Mouse (Mus musculus): Measurements from ENCODE around the gene Dctn2. TPM values are rescaled to one million over a fixed set of nuclear protein-coding genes. Genes with fewer than 3 reads are reported as not detected.
"Not testable (repeated sequence)": the region's sequence is repeated elsewhere in the genome, so short reads cannot be mapped to it uniquely, and the experiment has no call there.

Gene Dctn2
- polyA plus RNA-seq, 1 experiment from 2014 or later: 226 TPM

DNA sequence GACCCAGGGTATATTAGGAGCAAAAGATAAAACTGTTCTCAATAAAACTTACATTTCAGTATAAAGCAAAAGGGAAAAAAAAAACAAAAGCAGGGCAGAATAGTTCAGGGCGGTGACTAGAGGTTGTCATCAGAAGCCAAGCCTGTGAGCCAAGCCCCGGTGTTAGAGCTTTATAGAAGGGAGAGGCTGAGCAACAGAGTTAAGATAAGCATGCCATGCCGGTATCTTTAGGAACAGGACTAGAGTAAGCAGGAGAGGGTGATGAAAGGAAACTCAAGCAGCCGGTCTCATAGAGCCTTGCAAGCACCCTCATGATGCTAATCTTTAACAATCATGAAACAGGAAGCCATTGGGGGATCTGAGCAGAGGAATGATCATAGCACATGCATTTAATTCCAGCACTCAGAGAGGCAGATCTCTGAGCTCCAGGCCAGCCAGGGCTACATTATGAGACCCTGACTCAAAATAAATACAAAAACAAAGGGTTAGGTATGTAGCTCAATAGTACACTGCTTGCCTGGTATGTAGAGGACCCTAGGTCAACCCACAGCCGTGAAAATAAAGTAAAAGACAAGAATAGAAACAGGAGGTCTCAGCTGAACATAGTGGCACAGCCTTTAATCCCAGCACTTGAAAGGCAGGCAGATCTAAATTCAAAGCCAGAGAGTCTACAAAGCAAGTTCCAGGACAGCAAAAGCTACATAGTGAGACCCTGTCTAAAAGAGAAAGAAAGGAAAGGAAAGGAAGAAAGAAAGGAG, 25.9 kb downstream of the Dctn2 start:
- peak overlapping the region; percentile 66 for H3K9ac ChIP-seq
- peak overlapping the region; percentile 98; the same call in 1 of the 2 replicates for H3K27ac ChIP-seq
- peaks cover 40% of the 10 kb centered on the region for H3K4me1 ChIP-seq
- no peaks in the 10 kb centered on the region for H3K27me3 ChIP-seq
- ATAC-seq (ENCODE audit: low FRiP score): no peak
- peak overlapping the region; percentile 75 for H3K4me3 ChIP-seq (replicated peaks)
- H3K9me3 ChIP-seq: no peaks in the 10 kb centered on the region
- H3K4me2 ChIP-seq: peak overlapping the region; percentile 86
- peaks cover 44% of the 10 kb centered on the region for H3K36me3 ChIP-seq (replicated peaks)
- WGBS: 53% methylated on average over 5 of the region's 5 CpGs

DNA sequence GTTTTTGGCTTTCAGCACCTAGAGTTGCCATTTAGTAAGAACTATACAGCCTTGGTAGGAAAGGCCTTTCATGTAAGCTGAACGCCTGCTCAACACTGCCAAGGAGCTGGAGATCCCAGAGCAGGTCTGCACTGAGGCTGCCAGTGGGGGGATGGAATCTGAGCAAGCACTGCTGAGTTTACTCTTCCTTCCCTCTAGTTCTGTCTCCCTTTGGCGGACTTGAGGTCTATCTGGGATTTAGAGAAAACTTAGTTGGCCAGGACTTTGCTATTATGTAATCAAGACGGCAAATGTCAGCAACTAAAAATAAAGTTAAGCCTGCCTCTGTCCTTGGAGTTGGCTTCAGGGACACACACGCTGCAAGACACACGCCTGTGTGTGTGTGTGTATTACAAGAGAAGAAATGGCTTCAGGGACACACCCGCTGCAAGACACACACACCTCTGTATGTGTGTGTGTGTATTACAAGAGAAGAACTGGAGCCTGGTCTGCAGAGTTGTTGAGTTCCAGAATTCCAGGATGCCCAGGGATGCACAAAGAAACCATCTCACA, 26.9 kb downstream of the Dctn2 start:
- H3K27ac ChIP-seq: no peak overlapping the region
- no peaks in the 10 kb centered on the region for H3K27me3 ChIP-seq
- H3K4me1 ChIP-seq: peaks cover 30% of the 10 kb centered on the region
- ATAC-seq (ENCODE audit: low FRiP score): no peak
- 90% methylated on average over 6 of the region's 6 CpGs for WGBS
- no peak overlapping the region for H3K9ac ChIP-seq
- H3K4me3 ChIP-seq (replicated peaks): no peak overlapping the region
- no peak overlapping the region for H3K4me2 ChIP-seq
- no peaks in the 10 kb centered on the region for H3K9me3 ChIP-seq
- peaks cover 50% of the 10 kb centered on the region for H3K36me3 ChIP-seq (replicated peaks)

DNA sequence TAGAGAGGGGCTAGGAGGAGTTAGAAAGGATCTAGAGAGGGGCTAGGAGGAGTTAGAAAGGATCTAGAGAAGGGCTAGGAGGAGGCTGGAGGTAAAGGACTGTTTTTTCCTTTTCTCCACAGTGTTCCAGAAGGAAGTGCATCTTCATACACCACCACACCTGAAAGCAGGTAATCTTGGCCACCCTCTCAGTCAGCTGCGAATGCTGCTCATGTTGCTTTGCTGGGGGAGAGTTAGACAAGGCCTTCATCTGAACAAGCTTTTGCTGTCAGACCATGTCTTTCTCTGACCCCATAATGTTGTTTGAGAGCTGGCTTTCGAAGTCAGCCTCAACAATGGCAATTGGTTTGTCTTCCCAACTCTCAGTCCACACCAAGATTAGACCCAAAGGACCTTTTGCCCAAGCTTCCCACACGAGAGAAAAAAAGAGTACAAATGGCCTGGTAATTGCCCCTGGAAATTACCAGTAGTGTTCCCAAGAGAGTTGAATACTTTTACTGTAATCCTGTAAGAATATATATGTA, 27.5 kb downstream of the Dctn2 start:
- Histone ChIP-seq H3K9me3 (no peaks in the 10 kb centered on the region), H3K4me1 (peaks cover 29% of the 10 kb centered on the region), H3K4me2 (no peak overlapping the region), H3K4me3 (replicated peaks) (no peak overlapping the region), H3K9ac (no peak overlapping the region), H3K27ac (no peak overlapping the region), H3K36me3 (replicated peaks) (peaks cover 55% of the 10 kb centered on the region), H3K27me3 (no peaks in the 10 kb centered on the region)
- no peak for ATAC-seq (ENCODE audit: low FRiP score)
- 88% methylated on average over 3 of the region's 3 CpGs for WGBS

DNA sequence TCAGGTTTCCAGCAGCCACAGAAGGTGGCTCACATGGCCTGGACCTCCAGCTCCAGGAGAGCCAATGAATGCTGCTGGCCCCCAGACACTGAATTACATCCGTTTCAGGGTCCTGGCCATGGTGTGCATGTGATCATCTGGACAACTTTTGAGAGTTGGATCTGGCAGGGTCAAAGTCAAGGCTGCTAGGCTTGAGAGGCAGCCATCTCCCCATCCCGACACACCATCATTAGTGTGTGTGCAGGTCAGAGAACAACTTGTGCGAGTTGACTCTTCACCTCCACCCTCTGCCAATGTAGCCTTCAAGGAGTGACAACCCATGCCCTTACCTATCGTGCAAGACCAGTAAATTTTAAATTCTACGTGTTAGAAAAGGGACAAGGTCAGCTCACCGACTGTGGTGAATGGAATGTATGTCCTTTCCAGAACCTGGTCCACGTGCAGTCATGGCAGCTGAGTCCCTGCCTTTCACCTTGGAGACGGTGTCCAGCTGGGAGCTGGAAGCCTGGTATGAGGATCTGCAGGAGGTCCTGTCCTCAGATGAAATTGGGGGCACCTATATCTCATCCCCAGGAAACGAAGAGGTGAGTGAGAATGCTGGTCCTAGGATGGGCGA, 28.8 kb downstream of the Dctn2 start:
- peaks cover 69% of the 10 kb centered on the region for H3K36me3 ChIP-seq (replicated peaks)
- peaks cover 21% of the 10 kb centered on the region for H3K4me1 ChIP-seq
- no peak for ATAC-seq (ENCODE audit: low FRiP score)
- no peak overlapping the region for H3K4me2 ChIP-seq
- WGBS: 90% methylated on average over 10 of the region's 10 CpGs
- H3K27me3 ChIP-seq: no peaks in the 10 kb centered on the region
- no peak overlapping the region for H3K9ac ChIP-seq
- no peak overlapping the region for H3K4me3 ChIP-seq (replicated peaks)
- no peaks in the 10 kb centered on the region for H3K9me3 ChIP-seq
- H3K27ac ChIP-seq: no peak overlapping the region

DNA sequence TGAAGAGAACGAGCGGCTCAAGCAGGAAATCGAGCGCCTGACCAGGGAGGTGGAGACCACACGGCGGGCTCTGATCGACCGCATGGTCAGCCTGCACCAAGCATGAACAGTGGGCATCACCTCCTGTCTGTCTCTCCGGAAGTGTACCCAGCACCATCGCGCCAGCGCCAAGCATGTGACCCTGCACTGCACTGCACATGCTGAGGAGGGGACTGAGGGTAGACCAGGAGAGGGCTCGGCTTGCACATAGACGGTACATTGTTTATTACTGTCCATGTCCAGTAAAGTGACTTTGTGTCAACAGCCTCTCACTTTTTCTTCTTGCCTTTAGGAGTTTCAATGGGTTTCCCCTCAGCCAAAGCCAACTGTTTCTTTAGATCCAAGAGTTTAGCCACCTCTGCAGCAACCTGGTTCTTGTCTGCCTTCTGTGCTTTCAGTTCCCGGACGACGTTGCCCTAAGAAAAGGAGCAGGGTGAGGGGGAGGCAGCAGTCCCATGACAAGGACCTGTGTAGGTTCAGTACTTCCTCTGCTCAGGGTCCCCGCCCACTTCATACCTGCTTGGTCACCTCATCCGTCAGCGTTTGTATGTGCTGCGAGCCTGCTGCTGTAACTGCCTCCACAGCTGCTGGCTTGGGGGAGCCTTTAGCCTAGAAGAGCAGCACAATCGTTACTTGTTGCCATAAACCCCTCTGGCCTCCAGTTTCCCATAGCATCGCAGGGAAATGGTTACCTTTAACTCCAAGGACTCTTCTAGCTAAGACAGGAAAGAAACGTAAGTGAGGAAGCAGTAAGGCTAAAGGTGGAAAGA, 30.0 kb downstream of the Dctn2 start:
- Histone ChIP-seq H3K36me3 (replicated peaks) (peaks cover 81% of the 10 kb centered on the region), H3K27ac (no peak overlapping the region), H3K27me3 (no peaks in the 10 kb centered on the region), H3K4me2 (no peak overlapping the region), H3K4me3 (replicated peaks) (no peak overlapping the region), H3K9ac (no peak overlapping the region), H3K4me1 (peaks cover 17% of the 10 kb centered on the region), H3K9me3 (no peaks in the 10 kb centered on the region)
- 92% methylated on average over 24 of the region's 24 CpGs for WGBS
- no peak for ATAC-seq (ENCODE audit: low FRiP score)

DNA sequence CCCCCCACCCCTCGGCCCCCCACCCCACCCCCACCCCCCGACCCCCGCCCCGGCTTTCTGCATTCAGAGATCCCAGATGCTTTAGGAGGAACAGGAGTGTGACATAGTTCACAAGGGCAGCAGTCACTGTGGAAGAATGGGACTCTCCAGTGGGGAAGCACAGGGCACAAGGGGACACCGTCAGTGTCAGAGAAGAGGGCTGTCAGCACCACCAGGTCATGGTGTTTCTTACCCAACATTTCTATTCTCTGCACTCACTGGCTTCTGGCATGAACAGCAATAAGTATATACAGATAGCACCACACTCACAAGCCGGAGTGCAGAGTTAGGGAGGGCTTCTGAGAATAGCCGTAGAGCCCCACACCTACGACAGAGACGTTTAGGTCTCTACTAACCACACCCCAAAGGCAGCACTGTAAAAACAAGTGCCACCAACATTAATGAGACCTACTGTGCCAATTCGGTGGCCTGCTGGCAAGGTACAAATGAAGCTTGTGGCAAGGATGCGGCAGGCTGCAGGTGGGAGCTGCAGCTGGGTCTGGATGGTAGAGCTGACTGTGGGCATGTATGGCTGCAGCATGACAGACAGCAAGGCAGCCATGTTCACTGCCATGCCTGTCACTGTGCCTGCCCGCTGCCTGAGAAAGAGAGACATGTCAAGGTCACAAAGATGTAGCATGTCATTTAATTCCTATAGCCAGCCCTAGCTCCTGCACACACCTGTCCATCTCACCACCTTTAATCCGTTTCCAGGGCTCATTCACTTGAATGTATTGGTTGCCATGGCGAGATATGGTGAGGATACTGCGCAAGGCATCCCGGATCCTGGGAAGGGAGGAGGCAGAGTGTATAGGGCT, 31.1 kb downstream of the Dctn2 start:
- Histone ChIP-seq H3K9me3 (no peaks in the 10 kb centered on the region), H3K27me3 (no peaks in the 10 kb centered on the region), H3K4me2 (no peak overlapping the region), H3K4me1 (peaks cover 6% of the 10 kb centered on the region), H3K36me3 (replicated peaks) (peaks cover 91% of the 10 kb centered on the region), H3K27ac (no peak overlapping the region), H3K9ac (no peak overlapping the region), H3K4me3 (replicated peaks) (no peak overlapping the region)
- no peak for ATAC-seq (ENCODE audit: low FRiP score)
- WGBS: 93% methylated on average over 16 of the region's 16 CpGs

DNA sequence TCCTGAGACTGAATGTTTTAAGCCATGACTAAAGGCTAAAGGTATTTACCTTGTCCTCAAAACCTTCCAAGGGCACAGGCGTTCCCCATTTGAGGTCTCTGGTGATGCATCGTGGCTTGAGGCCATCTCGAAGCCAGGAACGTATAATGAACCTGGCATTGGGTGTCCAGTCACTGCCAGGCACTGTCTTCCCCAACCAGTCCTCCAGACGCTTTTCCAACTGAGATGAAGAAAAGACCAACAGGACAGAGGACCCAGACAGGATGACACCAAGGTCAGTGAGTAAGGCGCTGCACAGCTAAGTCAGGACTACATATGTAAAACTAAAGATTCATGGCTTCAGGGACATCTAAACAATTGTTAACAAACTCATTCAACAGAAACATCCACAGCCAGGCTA, 34.2 kb downstream of the Dctn2 start:
- Histone ChIP-seq H3K4me1 (no peaks in the 10 kb centered on the region), H3K27me3 (no peaks in the 10 kb centered on the region), H3K36me3 (replicated peaks) (peaks cover 99% of the 10 kb centered on the region), H3K4me3 (replicated peaks) (no peak overlapping the region), H3K27ac (no peak overlapping the region), H3K9me3 (no peaks in the 10 kb centered on the region), H3K4me2 (no peak overlapping the region), H3K9ac (no peak overlapping the region)
- 95% methylated on average over 6 of the region's 6 CpGs for WGBS
- ATAC-seq (ENCODE audit: low FRiP score): no peak

GRCm38 (mm10) chr10:127303136-127303535, 37.0 kb downstream of the Dctn2 start:
- ATAC-seq (ENCODE audit: low FRiP score): no peak
- Histone ChIP-seq H3K27me3 (no peaks in the 10 kb centered on the region), H3K9ac (no peak overlapping the region), H3K9me3 (no peaks in the 10 kb centered on the region), H3K36me3 (replicated peaks) (peaks cover 99% of the 10 kb centered on the region), H3K4me3 (replicated peaks) (no peak overlapping the region), H3K4me1 (no peaks in the 10 kb centered on the region), H3K4me2 (no peak overlapping the region), H3K27ac (no peak overlapping the region)
- 96% methylated on average over 11 of the region's 11 CpGs for WGBS

GRCm38 (mm10) chr10:127309167-127309566, 43.0 kb downstream of the Dctn2 start:
- H3K4me3 ChIP-seq (replicated peaks); H3K4me2 ChIP-seq; ATAC-seq (ENCODE audit: low FRiP score); H3K27me3 ChIP-seq; H3K9ac ChIP-seq; H3K9me3 ChIP-seq; H3K27ac ChIP-seq: not testable (repeated sequence)
- Histone ChIP-seq H3K4me1 (peaks cover 12% of the 10 kb centered on the region), H3K36me3 (replicated peaks) (peaks cover 55% of the 10 kb centered on the region)
- WGBS: 79% methylated on average over 3 of the region's 3 CpGs

DNA sequence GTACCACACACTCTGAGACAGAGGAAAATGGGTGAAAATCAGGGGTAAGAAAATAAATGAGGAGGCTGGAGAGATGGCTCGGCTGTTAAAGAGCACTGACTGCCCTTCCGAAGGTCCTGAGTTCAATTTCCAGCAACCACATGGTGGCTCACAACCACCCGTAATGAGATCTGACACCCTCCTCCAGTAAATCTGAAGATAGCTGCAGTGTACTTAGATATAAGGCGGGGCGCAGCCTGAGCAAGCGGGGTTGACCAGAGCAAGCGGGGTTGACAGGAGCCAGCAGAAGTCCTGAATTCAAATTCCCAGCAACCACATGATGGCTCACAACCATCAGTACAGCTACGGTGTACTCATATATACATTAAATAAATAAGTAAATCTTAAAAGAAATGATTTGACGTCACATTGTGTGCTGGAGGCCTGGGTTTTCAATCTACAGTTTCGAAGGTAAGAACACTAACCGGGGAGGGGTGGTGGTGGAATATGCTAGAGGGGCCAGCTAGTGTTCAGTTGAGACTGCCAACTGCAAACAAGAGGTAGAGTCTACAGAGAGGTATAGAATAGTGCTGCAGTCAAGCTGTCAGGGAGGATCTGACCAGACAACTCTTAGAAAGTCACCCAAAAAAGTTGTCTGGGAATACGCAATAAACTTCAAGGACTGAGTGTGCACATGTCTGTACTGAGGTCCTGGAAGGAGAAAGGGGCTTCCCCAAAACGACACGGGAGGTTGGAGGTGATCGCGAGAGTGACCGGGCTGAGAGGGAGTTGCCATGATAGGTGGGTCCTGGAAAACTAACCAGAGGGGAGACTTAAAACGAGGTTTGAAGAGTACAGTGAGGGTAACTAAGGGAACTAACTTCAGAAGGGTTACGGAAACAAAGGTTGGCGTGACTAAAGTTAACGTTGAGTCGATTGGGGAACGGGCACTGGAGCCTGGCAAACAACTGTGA, 44.6 kb downstream of the Dctn2 start:
- H3K36me3 ChIP-seq (replicated peaks): peaks cover 39% of the 10 kb centered on the region
- H3K4me2 ChIP-seq: peak overlapping the region; percentile 71
- 39% methylated on average over 23 of the region's 23 CpGs for WGBS
- H3K27me3 ChIP-seq: no peaks in the 10 kb centered on the region
- H3K4me1 ChIP-seq: peaks cover 12% of the 10 kb centered on the region
- H3K4me3 ChIP-seq (replicated peaks): peak overlapping the region; percentile 79
- peak; percentile 52 for ATAC-seq (ENCODE audit: low FRiP score)
- H3K9me3 ChIP-seq: no peaks in the 10 kb centered on the region
- H3K9ac ChIP-seq: peak overlapping the region; percentile 86
- H3K27ac ChIP-seq: peak overlapping the region; percentile 57; the same call in 1 of the 2 replicates

Measured in forebrain, embryonic 12.5 days (tissue).